Mouse (Mus musculus) olfactory bulb, adult 2 months (tissue): ENCODE measurements at regions not wholly inside any gene's neighbourhood (a gene's known extent, or its start where the extent isn't known, plus 50 kb on each side); places are given as distances from the start of the nearest gene placed in this dataset.

Experiments used
- CTCF ChIP-seq: fragments of 200-500 bp; IDR thresholded peaks from 2 replicates; pipeline ENCODE4 v1.5.1; 2012; ENCODE audit warnings: low read depth, mild to moderate bottlenecking, low read length, moderate library complexity; ENCODE audit not compliant: insufficient read depth
- POLR2A ChIP-seq: fragments of 200-500 bp; IDR thresholded peaks from 2 replicates; pipeline ENCODE4 v1.6.1; 2012; ENCODE audit warnings: mild to moderate bottlenecking, low read depth, low read length, moderate library complexity; ENCODE audit not compliant: insufficient read depth

- TF ChIP-seq CTCF (no peak), POLR2A (no peak)
Observed at GRCm38 (mm10) chr4:152686509-152687081, 208.9 kb upstream of the Kcnab2 start.
